Mouse (Mus musculus): Measurements from ENCODE around the gene Cd36. TPM values are rescaled to one million over a fixed set of nuclear protein-coding genes. Genes with fewer than 3 reads are reported as not detected.

The Cd36 gene
- polyA plus RNA-seq, 1 experiment from 2014 or later = 25.0 TPM

DNA sequence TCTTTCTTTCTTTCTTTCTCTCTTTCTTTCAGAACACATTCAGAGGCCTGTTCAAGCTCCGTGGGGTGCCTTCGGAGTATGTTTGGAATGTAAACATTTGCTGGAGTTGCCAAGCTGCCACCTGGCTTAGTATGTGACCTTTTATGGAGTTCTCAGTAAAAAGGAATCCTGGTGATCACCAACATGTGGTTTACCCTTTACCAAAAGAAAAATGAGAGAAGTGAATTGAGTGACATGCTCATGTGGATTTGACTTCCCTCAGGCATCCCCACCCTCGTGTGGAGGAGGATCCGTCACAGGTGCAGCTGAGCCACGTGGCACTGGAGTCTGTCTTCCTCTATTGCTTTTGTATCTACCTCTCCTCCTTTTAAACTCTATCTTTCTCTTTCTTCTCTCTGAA, 141.5 kb downstream of the Cd36 start:
- H3K9me3 ChIP-seq (replicated peaks; ENCODE audit: low read length) = no peaks in the 10 kb centered on the region
- H3K4me3 ChIP-seq (replicated peaks; ENCODE audit: low read depth, low read length) = no peak overlapping the region
- TF ChIP-seq CTCF (IDR thresholded peaks at IDR 0.05; ENCODE audit: low read depth) = no peak
- DNase-seq (ENCODE audit: low spot score) (no peak), ATAC-seq (replicated peaks; ENCODE audit: low FRiP score, low read depth) (no peak)
- H3K27me3 ChIP-seq (ENCODE audit: insufficient read depth, low read length) = no peaks in the 10 kb centered on the region
- WGBS = 28% methylated on average over 5 of the region's 5 CpGs
- H3K4me2 ChIP-seq (ENCODE audit: low read length) = no peak overlapping the region
- no peak overlapping the region for H3K9ac ChIP-seq (ENCODE audit: low read depth, low read length)
- H3K4me1 ChIP-seq (replicated peaks; ENCODE audit: insufficient read depth, low read length) = no peaks in the 10 kb centered on the region
- no peaks in the 10 kb centered on the region for H3K36me3 ChIP-seq (ENCODE audit: insufficient read depth, low read length)
- no peak overlapping the region for H3K27ac ChIP-seq

DNA sequence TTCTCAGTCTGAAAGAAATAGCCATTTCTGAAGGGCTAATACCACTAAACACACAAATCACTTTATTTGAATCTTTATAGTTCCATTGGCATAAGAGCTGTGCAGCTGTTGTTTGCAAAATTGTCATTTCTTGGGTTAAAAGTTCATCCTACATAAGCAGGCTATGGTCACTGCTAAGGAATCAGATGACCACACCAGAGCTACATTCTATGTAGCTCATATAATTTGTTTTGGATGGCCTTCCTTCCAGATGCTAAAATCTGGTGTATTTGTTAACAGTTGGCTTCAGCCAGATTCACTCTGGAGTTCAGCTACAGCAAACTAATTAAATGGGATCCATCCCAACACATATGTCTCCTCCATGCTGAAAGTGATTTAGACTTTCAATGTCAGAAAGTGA, 142.1 kb downstream of the Cd36 start:
- no peak for TF ChIP-seq CTCF (IDR thresholded peaks at IDR 0.05; ENCODE audit: low read depth)
- Histone ChIP-seq H3K4me2 (ENCODE audit: low read length) (no peak overlapping the region), H3K27me3 (ENCODE audit: insufficient read depth, low read length) (no peaks in the 10 kb centered on the region), H3K36me3 (ENCODE audit: insufficient read depth, low read length) (no peaks in the 10 kb centered on the region), H3K27ac (no peak overlapping the region), H3K4me3 (replicated peaks; ENCODE audit: low read depth, low read length) (no peak overlapping the region), H3K4me1 (replicated peaks; ENCODE audit: insufficient read depth, low read length) (no peaks in the 10 kb centered on the region), H3K9me3 (replicated peaks; ENCODE audit: low read length) (no peaks in the 10 kb centered on the region), H3K9ac (ENCODE audit: low read depth, low read length) (no peak overlapping the region)
- ATAC-seq (replicated peaks; ENCODE audit: low FRiP score, low read depth) (no peak; the same call in 1 of the 2 replicates), DNase-seq (ENCODE audit: low spot score) (peak; percentile 80)

DNA sequence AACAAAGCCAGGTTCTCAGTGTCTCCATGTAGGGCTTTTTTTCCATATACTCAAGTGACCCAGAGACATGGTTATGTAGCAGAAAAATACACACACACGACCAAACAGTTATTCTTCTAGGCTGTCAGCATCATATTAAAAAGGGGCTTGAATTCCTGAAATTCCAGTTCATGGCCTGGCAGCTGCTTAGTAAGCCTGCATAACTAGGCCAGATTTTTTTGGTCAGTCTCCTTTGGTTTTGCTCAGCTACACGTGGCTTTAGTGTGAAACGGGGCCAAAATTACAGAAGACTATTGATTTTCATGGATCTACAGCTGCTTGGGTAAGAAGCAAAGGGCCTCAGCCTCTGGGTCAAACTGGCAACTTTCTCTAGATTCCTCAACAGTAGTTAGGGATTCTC, 148.8 kb downstream of the Cd36 start:
- ATAC-seq (replicated peaks; ENCODE audit: low FRiP score, low read depth) (no peak), DNase-seq (ENCODE audit: low spot score) (peak; percentile 44)
- no peak overlapping the region for H3K4me3 ChIP-seq (replicated peaks; ENCODE audit: low read depth, low read length)
- no peak overlapping the region for H3K4me2 ChIP-seq (ENCODE audit: low read length)
- H3K27ac ChIP-seq = no peak overlapping the region
- no peaks in the 10 kb centered on the region for H3K4me1 ChIP-seq (replicated peaks; ENCODE audit: insufficient read depth, low read length)
- 45% methylated on average over 3 of the region's 3 CpGs for WGBS
- H3K9me3 ChIP-seq (replicated peaks; ENCODE audit: low read length) = no peaks in the 10 kb centered on the region
- no peak overlapping the region for H3K9ac ChIP-seq (ENCODE audit: low read depth, low read length)
- TF ChIP-seq CTCF (IDR thresholded peaks at IDR 0.05; ENCODE audit: low read depth) = no peak
- H3K27me3 ChIP-seq (ENCODE audit: insufficient read depth, low read length) = no peaks in the 10 kb centered on the region
- no peaks in the 10 kb centered on the region for H3K36me3 ChIP-seq (ENCODE audit: insufficient read depth, low read length)

Other genes with a start within 250 kb of the Cd36 start
- gene Gnat3, start 73.7 kb upstream of the Cd36 start, polyA plus RNA-seq (2015; fragmentation: Nextera tagmentation; extraction: Ambion mirVana) = not detected in 2 replicates